Mouse (Mus musculus): ENCODE data around the gene Myo1b.

Myo1b gene

DNA sequence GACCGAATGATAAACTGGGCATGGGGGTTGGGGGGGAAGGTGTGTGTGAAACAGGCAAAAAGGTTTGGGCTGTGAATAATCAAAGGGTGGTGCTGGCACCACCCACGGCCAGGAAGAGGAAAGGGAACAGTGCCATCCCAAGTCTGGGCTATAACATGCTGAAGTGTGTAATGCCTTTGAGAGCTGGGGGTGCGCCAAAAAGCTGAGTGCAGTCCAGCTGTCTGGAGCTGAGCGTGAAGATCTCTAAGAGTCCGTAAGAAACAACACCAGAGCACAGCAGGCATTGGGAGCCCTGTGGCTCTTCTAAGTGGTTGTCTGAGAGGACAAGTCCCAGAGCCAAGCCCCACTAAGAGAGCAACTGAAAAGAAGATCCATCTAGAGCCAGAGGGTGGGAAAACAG is 63.6 kb downstream of the Myo1b start:
- DNase-seq (ENCODE audit: low read depth, low spot score) = no peak

DNA sequence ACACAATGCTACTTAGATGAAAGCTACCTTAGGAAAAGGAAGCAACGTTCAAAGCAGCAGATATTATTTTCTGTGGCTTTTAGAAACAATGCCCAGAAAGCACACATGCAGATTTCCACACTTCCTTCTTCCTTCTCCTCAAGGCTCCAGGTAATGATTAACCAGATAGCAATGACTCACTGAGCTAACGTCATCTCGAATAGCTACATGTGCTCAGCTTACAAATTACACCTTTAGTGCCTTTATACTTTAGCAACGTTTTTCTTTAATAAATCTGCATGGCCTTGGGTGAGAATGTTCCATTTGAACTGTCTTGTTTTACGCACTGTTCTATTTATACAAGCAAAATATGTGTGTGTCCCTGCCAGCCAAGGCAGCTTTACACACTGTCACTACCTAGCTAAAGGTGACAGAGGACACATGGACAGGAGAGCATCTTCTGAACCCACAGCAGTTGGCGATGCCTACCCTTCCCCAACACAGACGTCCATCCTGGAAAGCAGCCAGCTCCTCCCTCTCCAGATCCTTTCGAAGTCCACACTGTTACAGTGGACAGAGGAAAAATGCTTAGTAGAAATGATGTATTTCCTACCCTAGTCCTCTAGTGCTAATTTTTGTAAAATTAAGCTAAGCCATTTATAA is 66.2 kb downstream of the Myo1b start:
- DNase-seq (ENCODE audit: low read depth, low spot score) = no peak

DNA sequence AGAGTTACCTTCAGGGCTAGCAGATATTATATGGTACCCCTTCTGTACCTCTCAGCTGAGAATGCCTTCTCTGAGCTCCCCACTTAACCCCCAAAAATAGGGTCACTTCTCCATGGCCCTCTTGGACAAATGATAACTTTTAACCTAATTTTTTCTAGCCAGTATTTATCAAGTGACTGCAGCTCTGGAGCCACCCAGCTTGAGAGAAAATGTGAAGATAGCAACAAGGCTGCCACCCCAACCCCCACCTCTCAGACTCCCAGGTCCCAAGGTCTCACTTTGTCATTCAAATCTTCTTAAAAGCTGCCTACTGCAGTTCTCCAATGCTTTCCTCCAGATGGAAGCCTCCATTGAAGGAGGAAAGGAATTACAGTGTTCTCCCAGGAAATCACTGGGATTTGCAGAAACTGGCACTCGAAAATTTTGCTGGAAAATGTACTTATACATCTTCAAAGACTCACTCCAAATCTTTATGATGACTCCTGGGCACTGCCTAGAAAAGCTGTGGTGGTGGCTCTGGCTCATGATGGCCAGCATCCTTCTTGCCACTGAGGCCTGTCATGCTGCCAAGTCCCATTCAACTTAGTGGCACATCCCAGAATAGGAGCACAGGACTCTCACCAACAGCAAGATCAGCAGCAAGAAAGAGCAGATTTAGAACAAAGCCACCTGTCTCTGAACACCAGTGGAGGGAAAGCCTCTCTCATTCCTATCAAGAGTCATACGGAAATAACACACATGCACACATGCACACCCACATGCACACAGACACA is 70.4 kb downstream of the Myo1b start:
- no peak for DNase-seq (ENCODE audit: low read depth, low spot score)

DNA sequence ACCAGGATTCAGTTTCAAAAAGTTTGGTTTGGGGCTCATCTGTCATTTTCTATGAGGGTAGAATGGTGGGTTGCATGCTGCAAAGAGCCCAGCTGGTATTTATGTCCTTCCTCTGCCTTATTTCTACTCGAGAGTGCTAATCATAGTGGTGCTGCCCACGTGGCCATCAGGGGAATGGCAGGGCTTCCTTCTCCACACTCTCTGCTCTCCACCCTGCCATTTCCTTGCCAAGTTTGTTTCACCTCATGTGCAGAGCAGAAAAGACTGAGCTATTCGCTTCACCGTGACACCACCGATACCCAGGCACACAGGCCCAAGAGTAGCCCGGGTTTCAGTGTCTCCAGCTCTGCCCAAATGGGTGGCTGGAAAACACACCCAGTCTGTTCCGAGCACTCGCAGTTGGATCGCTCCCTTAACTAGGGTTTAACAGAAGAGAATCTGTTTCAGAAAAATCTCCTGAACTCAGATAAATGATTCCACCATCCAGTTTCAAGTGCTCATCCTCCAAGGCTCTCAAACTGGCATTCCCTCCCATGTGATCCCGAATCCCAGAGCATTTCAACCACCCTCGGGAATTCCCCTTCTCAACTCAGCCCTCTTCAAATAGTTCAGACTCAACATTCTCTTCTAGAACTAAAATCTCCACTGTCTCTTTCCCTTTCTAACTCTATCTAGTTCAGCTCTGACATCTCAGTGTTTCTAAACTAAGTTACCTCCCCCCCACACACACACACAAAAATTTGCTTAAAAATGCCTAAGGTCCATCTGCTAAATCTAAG is 77.8 kb downstream of the Myo1b start:
- DNase-seq (ENCODE audit: low read depth, low spot score) = no peak

DNA sequence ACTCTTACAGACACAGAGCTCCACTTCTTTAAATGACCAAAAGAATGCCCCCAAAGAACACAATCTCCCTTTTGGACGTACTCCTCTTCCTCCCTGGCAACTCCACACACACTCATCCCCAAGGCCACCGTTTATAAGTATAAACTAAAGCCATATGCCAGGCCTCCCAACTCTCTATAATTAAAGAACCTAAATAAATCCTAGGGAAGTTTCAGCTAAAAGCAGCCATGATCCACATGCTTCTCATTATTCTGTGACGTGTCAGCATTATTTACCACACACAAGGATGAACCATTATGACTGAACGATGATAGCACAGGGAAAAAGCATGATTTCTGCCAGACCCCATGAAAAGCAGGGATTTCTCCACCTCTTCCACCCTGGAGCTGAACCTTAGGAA is 78.6 kb downstream of the Myo1b start:
- DNase-seq (ENCODE audit: low read depth, low spot score) = no peak

DNA sequence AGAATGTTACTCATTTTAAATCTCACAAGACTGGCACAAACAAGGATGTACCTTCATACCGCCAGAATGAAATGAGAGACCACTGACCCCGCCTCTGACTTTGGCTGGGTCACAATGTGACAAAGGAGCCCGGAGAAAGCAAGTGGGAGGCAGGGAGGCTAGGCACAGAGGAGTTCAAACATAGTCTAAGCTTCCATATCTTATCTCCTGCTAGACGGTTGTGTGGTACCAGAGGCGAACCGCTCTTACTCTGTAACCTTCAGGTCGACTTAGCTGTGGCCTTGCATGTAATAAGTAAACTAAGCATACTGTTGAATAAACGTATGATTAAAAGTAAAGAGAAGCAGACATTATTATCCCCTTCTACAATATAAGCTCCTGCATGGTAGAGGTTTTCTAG is 80.1 kb downstream of the Myo1b start:
- no peak for DNase-seq (ENCODE audit: low read depth, low spot score)

DNA sequence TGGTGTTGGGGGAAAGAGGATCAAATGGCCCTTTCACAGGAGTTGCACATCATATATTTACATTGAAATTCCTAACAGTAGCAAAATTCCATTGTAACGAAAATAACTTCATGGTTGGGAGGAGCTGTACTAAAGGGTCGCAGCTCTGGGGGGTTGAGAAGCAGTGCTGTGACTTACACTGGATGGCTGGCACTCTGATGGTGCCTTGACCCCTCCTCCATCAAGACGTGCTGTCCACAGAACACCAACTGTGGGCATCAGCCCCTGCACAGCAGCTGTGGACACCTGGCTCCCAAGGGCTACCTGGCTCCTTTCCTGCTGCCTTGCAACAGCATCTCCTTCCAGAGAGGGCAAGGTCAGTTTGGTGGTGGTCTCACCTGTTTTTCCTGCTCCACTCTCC is 81.8 kb downstream of the Myo1b start:
- DNase-seq (ENCODE audit: low read depth, low spot score) = no peak

DNA sequence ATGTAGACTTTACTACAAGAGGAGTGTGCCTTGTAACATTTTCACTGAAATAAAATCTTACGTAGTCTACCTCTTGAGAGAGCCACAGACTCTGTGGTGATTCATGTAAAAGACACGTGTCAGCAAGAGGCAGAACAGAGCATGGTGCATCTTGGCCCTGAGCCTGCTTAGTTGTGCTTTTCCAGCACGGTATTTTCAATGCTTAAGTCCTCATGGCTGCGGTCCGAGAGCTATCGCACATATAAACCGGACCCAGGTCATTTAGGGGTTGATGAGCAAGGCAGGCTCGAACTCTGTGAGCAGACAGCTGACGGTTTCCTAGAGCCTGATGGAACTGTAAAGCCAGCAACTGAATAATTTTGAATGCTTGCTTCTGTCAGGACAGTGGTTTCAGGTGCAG is 86.5 kb downstream of the Myo1b start:
- no peak for DNase-seq (ENCODE audit: low read depth, low spot score)

DNA sequence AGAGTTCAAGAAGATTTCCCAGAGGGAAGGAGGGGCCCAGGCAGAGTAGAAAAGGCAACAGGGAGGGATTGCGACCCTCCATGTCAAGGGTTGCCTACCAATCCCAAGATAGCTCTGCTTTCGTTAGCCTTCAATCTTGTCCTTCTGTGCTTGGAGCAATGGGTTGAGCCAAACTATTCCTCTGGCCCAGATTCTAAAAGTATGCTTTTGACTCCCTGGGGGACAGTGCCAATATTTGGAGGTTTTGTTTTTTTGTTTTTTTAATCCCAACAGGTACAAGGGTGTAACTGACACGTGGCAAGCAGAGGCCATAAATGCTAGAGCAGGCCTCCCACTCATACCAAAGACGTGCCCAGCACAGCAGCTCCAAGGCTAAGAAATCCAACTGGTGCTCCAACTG is 93.3 kb downstream of the Myo1b start:
- DNase-seq (ENCODE audit: low read depth, low spot score) = no peak

DNA sequence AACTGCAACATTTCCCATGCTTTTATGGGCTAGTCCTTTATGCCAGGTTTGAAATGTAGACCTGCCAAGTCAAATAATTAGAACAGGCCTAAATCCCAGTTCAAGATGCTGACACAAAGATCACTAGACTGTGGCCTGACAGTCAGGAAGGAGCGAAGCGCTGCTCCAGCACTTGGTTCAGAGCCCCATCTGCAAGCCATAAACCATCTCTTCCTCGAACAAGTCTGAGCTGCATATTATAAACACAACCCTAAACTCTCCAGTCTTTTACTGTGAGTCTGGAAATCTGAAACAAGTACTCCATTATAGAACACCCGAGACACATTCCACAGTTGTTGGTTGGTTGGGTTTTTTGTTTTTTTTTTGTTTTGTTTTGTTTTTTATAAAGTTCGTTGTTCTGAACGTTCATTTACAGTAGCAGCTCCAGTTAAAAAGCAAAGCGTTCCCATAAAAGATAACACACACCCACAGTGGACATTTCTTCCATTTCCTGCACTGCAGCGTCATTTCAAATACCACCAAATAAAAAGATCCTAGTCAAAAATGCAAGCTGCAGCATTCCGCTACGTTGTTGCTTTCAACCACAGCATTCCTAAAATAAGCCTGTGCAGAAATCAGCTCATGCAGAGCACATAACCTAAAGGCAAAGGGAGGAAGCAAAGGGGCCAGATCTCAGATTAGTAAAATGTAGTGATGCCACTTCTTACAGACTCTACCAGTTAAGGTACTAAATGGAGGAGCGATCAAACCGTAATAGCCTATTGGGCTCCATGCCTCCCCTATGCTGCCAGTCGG is 94.0 kb downstream of the Myo1b start:
- no peak for DNase-seq (ENCODE audit: low read depth, low spot score)

DNA sequence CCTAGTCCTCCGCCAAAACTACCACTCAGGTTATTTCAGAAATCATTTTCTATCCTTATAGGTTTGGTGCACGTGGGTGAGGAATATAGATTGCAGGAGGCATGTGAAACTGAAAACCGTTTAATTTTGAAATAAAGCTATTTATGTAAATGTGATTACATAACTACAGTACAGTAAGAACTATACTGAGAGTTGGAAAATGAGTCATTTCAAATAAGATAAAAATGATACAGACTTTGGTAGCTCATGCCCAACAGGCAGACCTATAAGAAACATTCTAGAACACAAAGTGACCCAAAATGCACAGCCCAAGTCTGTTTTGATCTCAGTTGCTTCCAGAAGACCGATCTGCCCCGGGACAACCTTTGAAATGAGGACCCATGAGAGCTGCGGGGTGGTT is 95.4 kb downstream of the Myo1b start:
- DNase-seq (ENCODE audit: low read depth, low spot score) = no peak

DNA sequence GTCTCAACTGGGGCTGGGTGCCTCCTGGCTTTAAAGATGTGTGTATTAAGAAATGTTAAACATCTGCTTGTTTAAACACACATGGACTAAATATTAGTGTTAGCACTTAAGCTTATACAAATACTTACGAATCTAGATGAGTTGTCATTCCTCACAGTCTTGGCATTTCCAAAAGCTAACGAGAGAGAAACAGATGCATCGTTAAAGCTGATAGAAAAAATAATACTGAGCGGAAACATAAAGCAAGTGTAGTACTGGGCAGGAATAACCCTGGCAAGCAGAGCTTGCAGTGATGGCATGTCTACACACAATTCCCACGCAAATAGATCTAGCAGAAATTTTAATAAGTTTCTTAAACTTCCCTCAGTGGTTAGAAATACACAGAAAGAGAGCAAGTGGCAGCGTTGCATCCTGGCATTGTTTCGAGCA is 95.8 kb downstream of the Myo1b start:
- DNase-seq (ENCODE audit: low read depth, low spot score) = no peak

DNA sequence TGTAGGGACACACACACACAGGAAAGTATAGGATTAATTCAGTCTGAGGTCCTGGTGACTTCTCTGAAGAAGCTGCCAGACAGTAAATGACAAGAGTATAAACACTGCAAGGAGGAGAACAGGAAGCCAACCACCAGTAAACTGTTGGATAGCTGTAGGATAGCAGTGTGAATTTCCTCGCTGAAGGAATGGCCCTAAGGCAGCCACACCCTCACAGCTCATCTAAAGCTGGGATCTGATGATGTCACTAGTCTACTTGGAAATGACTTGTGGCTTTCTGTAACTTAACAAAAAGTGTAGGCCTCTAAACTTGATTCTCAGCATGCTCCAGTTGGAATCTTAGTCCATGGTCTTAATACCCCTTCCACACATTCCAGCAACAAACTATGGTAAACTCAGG is 100.2 kb downstream of the Myo1b start:
- DNase-seq (ENCODE audit: low read depth, low spot score) = no peak

DNA sequence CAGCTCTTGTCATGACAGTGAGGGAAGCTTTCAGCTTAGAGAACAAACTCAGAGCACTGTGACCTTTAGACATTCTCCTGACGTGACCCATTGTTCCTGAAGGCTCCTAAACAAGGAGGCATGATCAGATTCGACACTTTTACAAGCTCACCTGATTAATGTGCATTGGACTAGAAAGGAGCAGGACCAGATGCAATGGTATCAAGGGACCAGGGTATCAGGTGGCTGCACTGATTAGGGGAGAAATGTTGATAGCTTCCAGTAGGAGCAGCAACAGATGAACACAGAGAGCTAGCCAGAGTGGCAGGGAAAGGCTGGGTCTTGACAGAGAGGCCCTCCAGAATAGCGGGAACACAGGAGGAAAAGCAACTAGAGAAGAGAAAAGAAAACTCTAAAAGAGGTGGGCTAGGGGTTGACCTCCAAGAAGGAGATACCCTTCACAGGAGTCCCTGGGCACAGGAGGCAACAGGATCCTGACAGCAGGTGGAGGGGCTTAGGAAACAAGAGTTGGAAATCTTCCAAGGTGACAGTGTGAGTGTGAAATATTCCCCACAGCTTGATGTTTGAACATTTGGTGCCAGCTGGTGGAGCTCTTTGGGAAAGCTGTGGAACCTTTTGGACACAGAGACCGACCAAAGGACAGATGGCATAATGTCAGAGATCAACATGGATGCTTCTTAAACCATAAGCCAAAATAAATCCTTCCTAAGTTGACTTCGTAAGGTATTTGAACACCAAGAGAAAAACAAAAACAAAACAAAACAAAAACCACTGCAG is 100.8 kb downstream of the Myo1b start:
- DNase-seq (ENCODE audit: low read depth, low spot score) = no peak

DNA sequence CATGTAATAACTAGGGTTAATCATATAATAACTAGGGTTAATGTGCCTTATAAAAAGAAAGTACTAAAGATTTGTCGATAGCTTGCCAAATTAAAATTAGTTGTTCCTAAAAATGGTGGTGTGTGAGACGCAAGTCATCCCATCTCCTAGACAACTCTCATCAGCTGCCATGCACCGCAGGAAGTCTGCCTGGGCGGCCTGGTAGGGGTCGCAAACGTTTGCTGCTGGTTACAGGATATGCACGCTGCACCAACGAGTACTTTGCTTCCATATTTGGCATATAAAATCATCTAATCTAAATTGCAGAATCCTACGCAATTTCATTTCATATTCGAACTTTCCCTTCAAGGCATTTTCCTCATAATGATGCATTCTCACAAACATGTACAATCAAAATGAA is 107.0 kb downstream of the Myo1b start:
- DNase-seq (ENCODE audit: low read depth, low spot score) = no peak

DNA sequence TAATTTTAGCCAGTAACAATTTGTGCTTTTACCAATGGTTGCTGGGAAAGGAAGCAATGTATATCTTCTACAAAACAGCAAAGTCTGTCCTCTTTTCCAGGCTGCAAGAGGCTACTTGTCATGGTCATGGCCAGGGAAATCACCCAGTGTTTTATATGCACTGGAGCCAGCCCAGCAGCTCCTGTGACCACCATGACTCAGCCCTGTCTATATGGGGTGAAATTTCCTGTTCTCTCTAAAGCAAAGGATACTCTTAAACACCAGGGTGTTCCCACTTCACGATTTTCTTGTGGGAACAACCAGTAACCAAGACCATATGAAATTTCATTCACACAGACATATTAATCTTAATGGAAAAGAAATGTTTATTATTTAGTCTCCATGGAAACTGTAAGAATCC is 107.6 kb downstream of the Myo1b start:
- DNase-seq (ENCODE audit: low read depth, low spot score) = no peak

DNA sequence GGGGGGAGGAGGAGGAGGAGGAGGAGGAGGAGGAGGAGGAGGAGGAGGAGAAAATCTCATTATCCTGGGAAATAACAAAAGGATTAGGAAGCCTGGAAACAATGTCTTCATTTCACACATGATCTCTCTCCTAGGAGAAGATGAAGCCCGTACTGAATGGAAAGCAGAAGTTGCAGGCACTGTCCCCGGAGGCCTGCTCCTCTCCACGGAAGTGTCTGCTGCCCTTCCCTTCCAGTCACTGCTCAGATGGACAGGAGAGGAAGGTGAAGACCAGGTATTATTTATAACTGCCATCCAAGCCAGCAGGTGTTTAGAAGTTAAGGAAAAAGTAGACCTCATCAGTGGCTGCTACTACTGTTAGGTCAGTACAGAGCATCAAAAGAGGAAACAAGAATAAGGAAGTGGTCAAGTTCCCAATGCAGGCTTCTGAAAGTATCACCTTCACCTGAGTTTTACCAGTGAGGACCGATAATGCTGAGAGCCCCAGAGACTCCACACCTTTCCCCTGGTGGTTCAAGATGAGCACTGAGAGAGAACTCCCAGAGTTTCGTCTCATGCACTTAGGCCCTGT is 110.7 kb downstream of the Myo1b start:
- no peak for DNase-seq (ENCODE audit: low read depth, low spot score)

DNA sequence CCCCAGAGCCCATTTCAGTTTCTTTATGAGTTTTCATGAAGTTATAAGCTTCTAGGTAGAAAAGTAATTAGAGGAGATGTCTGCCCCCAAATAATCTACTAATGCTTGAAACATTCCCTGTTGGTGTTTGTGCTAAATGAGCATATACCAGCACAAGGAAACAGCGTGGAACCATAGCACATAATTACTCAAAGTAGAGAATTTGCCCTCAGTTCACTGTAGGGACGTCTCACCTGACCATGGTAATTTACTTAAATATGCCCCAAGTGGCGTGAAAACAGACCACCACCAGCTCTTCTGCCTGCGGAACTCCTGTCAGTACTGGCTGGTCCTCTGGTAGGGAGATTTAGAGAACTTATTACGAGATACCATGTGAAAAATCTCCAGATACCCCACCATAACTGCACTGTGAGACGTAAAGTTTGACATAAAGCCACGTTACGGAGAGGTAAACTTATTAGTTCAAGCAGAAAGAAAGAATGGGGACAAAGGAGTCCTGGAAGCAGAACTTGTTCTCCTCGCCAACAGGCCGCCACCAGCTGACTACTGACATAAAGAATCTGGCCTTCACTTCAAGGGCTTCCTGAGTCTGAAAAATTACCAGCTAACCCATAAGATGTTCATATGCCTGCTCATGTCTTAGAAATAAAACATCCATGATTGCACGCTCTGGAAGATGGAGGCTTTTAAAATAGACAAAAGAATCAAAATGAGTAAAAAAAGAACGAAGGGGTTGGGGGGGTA is 111.4 kb downstream of the Myo1b start:
- DNase-seq (ENCODE audit: low read depth, low spot score) = no peak

DNA sequence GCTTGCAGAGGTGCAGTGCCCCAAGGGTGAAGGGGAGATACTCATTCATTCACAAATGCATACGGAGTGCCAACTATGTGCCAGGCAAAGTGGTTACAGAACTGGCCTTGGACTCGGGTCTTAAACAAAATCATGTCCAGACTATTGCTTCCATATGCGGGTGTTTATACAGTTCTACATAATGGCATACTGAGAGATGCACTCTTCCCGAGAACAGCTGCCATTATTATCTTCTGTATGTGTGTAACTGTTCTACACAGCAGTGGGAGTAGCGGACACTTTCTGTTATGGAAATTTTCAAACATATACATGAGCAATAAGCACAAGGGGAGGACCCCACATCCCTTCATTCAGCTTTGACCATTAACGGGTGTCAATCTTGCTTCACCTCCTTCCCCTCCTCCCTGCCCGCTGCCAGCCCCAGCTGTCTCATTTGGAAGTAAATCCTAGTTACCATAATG is 117.8 kb downstream of the Myo1b start:
- no peak for DNase-seq (ENCODE audit: low read depth, low spot score)

Measured in WW6 (cell line).